Mouse (Mus musculus): ENCODE results near the gene Zkscan1. TPM values are rescaled to one million over a fixed set of nuclear protein-coding genes. Genes with fewer than 3 reads are reported as not detected.
A peak's percentile ranks its signal among the peaks of the same experiment; 100 is the strongest.
"Not testable (repeated sequence)": the region's sequence is repeated elsewhere in the genome, so short reads cannot be mapped to it uniquely, and the experiment has no call there.

The Zkscan1 gene
- polyA plus RNA-seq (2015; fragmentation: Nextera tagmentation; extraction: Ambion mirVana): 17.2 and 17.8 TPM in 2 replicates

- Histone ChIP-seq H3K36me3 (ENCODE audit: insufficient read depth, low read length) (no peaks in the 10 kb centered on the region), H3K4me1 (replicated peaks; ENCODE audit: insufficient read depth, low read length) (0 out of 2 replicates have a peak, but pooled peaks cover 9% of the 10 kb centered on the region), H3K4me2 (ENCODE audit: low read length) (peak within 1 kb of the TSS; percentile 68), H3K9ac (ENCODE audit: low read depth, low read length) (peak within 1 kb of the TSS; percentile 95), H3K27me3 (ENCODE audit: insufficient read depth, low read length) (no peaks in the 10 kb centered on the region), H3K4me3 (replicated peaks; ENCODE audit: low read depth, low read length) (peak within 1 kb of the TSS; percentile 94), H3K9me3 (replicated peaks; ENCODE audit: low read length) (no peaks in the 10 kb centered on the region; the same call in 1 of the 2 replicates), H3K27ac (peak within 1 kb of the TSS; percentile 88)
- ATAC-seq (replicated peaks; ENCODE audit: low FRiP score, low read depth) (peak; percentile 86), DNase-seq (ENCODE audit: low spot score) (peak; percentile 96)
- TF ChIP-seq CTCF (IDR thresholded peaks at IDR 0.05; ENCODE audit: low read depth): no peak
- whole genome bisulfite sequencing: 0% methylated on average over 27 of the region's 27 CpGs
These were observed at the start of gene Zkscan1 for GRCm38 (mm10) chr5:138084996-138085395. Gene Zkscan1 (plus strand): TSS chr5:138085084.

GRCm38 (mm10) chr5:138052894-138053293, 32.0 kb upstream of the Zkscan1 start, which contains the start of gene Smok3c:
Gene Smok3c (plus strand): TSS chr5:138053194.
- not testable (repeated sequence) for H3K36me3 ChIP-seq (ENCODE audit: insufficient read depth, low read length); H3K27me3 ChIP-seq (ENCODE audit: insufficient read depth, low read length); H3K4me2 ChIP-seq (ENCODE audit: low read length); H3K4me3 ChIP-seq (replicated peaks; ENCODE audit: low read depth, low read length); H3K27ac ChIP-seq; H3K9me3 ChIP-seq (replicated peaks; ENCODE audit: low read length); DNase-seq (ENCODE audit: low spot score); ATAC-seq (replicated peaks; ENCODE audit: low FRiP score, low read depth); H3K4me1 ChIP-seq (replicated peaks; ENCODE audit: insufficient read depth, low read length); H3K9ac ChIP-seq (ENCODE audit: low read depth, low read length)
- WGBS: no CpG with 5 or more reads among the region's 5 CpGs

DNA sequence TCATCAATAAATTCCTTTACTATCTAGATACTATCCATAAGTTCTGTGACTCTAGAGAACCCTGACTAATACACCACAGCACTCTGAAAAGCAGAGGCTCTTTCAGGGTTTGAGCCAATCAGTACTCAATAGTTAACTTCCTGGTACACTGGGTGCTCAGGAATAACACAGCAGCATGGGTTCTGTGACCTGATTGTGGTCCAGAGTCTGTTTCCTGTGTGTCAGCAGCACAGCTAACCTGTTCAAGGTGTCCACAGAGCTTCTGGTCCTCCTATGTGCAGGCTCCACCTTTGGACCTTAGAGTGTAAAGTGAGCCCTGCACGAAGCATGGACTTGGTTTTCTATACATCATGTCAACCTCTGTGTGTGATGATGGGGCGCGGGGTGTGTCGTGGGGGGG, 11.1 kb upstream of the Zkscan1 start:
- Histone ChIP-seq H3K27ac (no peak overlapping the region), H3K4me2 (ENCODE audit: low read length) (no peak overlapping the region), H3K4me1 (replicated peaks; ENCODE audit: insufficient read depth, low read length) (no peaks in the 10 kb centered on the region), H3K9ac (ENCODE audit: low read depth, low read length) (no peak overlapping the region), H3K27me3 (ENCODE audit: insufficient read depth, low read length) (no peaks in the 10 kb centered on the region), H3K4me3 (replicated peaks; ENCODE audit: low read depth, low read length) (no peak overlapping the region), H3K36me3 (ENCODE audit: insufficient read depth, low read length) (no peaks in the 10 kb centered on the region), H3K9me3 (replicated peaks; ENCODE audit: low read length) (no peaks in the 10 kb centered on the region)
- DNase-seq (ENCODE audit: low spot score): no peak
- no peak for TF ChIP-seq CTCF (IDR thresholded peaks at IDR 0.05; ENCODE audit: low read depth)
- ATAC-seq (replicated peaks; ENCODE audit: low FRiP score, low read depth): no peak
- 85% methylated on average over 4 of the region's 4 CpGs for WGBS

GRCm38 (mm10) chr5:138075684-138076083, 9.2 kb upstream of the Zkscan1 start:
- no peak overlapping the region for H3K27ac ChIP-seq
- no peaks in the 10 kb centered on the region for H3K9me3 ChIP-seq (replicated peaks; ENCODE audit: low read length)
- no peak overlapping the region for H3K4me2 ChIP-seq (ENCODE audit: low read length)
- H3K36me3 ChIP-seq (ENCODE audit: insufficient read depth, low read length): no peaks in the 10 kb centered on the region
- no peak overlapping the region for H3K9ac ChIP-seq (ENCODE audit: low read depth, low read length)
- H3K4me3 ChIP-seq (replicated peaks; ENCODE audit: low read depth, low read length): no peak overlapping the region
- H3K27me3 ChIP-seq (ENCODE audit: insufficient read depth, low read length): no peaks in the 10 kb centered on the region
- no peaks in the 10 kb centered on the region for H3K4me1 ChIP-seq (replicated peaks; ENCODE audit: insufficient read depth, low read length)
- WGBS: 71% methylated on average over 3 of the region's 3 CpGs
- no peak for TF ChIP-seq CTCF (IDR thresholded peaks at IDR 0.05; ENCODE audit: low read depth)
- DNase-seq (ENCODE audit: low spot score) (no peak), ATAC-seq (replicated peaks; ENCODE audit: low FRiP score, low read depth) (no peak)

DNA sequence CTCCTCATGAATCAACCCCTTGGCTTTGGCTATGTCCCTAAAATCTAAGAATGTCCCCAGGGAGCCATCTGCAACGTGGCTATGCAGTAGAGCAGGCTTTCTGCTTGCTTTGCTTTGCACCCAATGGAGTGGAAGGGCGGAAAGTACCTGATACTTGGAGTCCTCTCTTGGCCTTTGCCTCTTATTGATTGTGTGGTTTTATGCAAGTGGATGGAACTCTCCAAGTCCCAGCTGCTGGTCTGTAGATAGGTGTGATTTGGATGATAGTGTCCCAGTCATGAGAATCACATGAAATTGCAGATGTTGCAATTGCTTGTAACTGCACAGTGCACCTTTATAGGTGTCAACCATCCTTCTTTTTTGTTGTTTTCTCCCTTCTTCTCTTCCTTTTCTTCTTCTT, 8.7 kb upstream of the Zkscan1 start:
- no peaks in the 10 kb centered on the region for H3K9me3 ChIP-seq (replicated peaks; ENCODE audit: low read length)
- H3K4me1 ChIP-seq (replicated peaks; ENCODE audit: insufficient read depth, low read length): no peaks in the 10 kb centered on the region
- H3K4me2 ChIP-seq (ENCODE audit: low read length): no peak overlapping the region
- no peak overlapping the region for H3K27ac ChIP-seq
- no peak for TF ChIP-seq CTCF (IDR thresholded peaks at IDR 0.05; ENCODE audit: low read depth)
- no peaks in the 10 kb centered on the region for H3K27me3 ChIP-seq (ENCODE audit: insufficient read depth, low read length)
- no peak overlapping the region for H3K4me3 ChIP-seq (replicated peaks; ENCODE audit: low read depth, low read length)
- 63% methylated on average over 2 of the region's 2 CpGs for WGBS
- no peak for DNase-seq (ENCODE audit: low spot score)
- ATAC-seq (replicated peaks; ENCODE audit: low FRiP score, low read depth): no peak
- H3K36me3 ChIP-seq (ENCODE audit: insufficient read depth, low read length): no peaks in the 10 kb centered on the region
- no peak overlapping the region for H3K9ac ChIP-seq (ENCODE audit: low read depth, low read length)

DNA sequence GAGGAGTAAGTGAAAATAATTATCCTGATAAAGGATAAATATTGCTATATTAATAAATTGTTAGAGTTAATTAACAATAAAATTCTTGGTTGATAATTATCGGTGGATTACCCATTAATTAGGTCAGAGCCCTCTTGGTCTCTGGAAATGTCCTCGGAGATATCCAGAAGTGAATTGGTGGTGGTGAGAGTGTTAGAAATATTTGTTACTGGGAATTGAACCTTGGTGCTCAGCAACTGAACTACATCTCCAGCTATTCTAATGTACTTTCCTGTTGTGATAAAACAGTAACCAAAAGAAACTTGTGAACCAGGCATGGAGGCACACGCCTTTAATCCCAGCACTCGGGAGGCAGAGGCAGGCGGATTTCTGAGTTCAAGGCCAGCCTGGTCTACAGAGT, 4.4 kb upstream of the Zkscan1 start:
- no peak overlapping the region for H3K27ac ChIP-seq
- no peak overlapping the region for H3K4me3 ChIP-seq (replicated peaks; ENCODE audit: low read depth, low read length)
- no peaks in the 10 kb centered on the region for H3K27me3 ChIP-seq (ENCODE audit: insufficient read depth, low read length)
- no peak overlapping the region for H3K9ac ChIP-seq (ENCODE audit: low read depth, low read length)
- WGBS: 87% methylated on average over 5 of the region's 5 CpGs
- ATAC-seq (replicated peaks; ENCODE audit: low FRiP score, low read depth) (no peak), DNase-seq (ENCODE audit: low spot score) (no peak)
- no peaks in the 10 kb centered on the region; the same call in 1 of the 2 replicates for H3K9me3 ChIP-seq (replicated peaks; ENCODE audit: low read length)
- no peak for TF ChIP-seq CTCF (IDR thresholded peaks at IDR 0.05; ENCODE audit: low read depth)
- H3K4me2 ChIP-seq (ENCODE audit: low read length): no peak overlapping the region
- H3K4me1 ChIP-seq (replicated peaks; ENCODE audit: insufficient read depth, low read length): no peaks in the 10 kb centered on the region
- H3K36me3 ChIP-seq (ENCODE audit: insufficient read depth, low read length): no peaks in the 10 kb centered on the region

- H3K27ac ChIP-seq: no peak overlapping the region
- no peak overlapping the region for H3K9ac ChIP-seq (ENCODE audit: low read depth, low read length)
- H3K9me3 ChIP-seq (replicated peaks; ENCODE audit: low read length): no peaks in the 10 kb centered on the region; the same call in 1 of the 2 replicates
- 0 out of 2 replicates have a peak, but pooled peaks cover 4% of the 10 kb centered on the region for H3K4me1 ChIP-seq (replicated peaks; ENCODE audit: insufficient read depth, low read length)
- no peak for TF ChIP-seq CTCF (IDR thresholded peaks at IDR 0.05; ENCODE audit: low read depth)
- H3K4me3 ChIP-seq (replicated peaks; ENCODE audit: low read depth, low read length): no peak overlapping the region
- WGBS: 83% methylated on average over 9 of the region's 9 CpGs
- DNase-seq (ENCODE audit: low spot score): no peak
- no peak for ATAC-seq (replicated peaks; ENCODE audit: low FRiP score, low read depth)
- H3K4me2 ChIP-seq (ENCODE audit: low read length): no peak overlapping the region
- H3K27me3 ChIP-seq (ENCODE audit: insufficient read depth, low read length): no peaks in the 10 kb centered on the region
- H3K36me3 ChIP-seq (ENCODE audit: insufficient read depth, low read length): no peaks in the 10 kb centered on the region
These were observed 3.4 kb upstream of the Zkscan1 start for GRCm38 (mm10) chr5:138081446-138081845.

All from kidney, postnatal 0 days (tissue).